Mouse (Mus musculus) WW6 (cell line): ENCODE results near the gene Hoxb3.

Source experiments
- DNase-seq: peaks from one replicate; pipeline ENCODE4 v3.0.0-alpha.2; 2013; ENCODE audit warnings: low read depth, low spot score

The Hoxb3 gene

DNA sequence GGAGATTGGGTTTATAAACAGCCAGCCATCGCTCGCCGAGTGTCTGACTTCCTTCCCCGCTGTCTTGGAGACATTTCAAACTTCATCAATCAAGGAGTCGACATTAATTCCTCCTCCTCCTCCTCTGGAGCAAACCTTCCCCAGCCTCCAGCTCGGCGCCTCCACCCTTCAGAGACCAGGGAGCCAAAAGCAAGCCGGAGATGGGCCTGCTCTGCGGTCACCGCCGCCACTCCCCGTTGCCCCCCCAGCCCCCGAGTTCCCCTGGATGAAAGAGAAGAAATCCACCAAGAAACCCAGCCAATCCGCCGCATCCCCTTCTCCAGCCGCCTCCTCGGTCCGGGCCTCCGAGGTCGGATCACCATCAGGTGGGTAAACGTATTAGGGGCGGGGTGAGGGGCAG, 28.7 kb downstream of the Hoxb3 start:
- DNase-seq = no peak

GRCm38 (mm10) chr11:96352691-96353521, 29.8 kb downstream of the Hoxb3 start:
- DNase-seq = no peak

GRCm38 (mm10) chr11:96353522-96353841, 30.4 kb downstream of the Hoxb3 start:
- no peak for DNase-seq

- no peak for DNase-seq
Measured at GRCm38 (mm10) chr11:96353939-96354338, 30.8 kb downstream of the Hoxb3 start.

DNA sequence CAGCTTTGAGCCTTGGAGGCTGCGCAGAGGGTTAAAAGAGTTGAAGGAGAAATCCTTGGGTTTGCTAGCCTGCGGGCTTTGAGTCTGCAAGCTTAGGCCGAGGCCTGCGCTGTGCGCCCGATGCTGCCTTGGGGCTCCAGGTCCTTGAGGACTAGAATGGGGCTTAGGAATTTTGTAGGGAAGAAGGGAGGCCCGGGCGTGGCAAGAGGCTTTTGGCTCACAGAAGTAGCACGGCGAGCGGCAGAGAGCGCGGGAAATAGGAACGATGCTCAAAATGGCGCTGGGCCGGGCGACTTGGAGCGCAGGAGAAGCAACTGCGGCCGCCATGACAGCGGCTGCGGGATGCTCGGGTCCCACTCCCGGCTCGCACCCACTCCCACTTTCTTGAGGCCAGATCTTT, 31.2 kb downstream of the Hoxb3 start:
- DNase-seq = no peak

GRCm38 (mm10) chr11:96354801-96355311, 31.7 kb downstream of the Hoxb3 start:
- DNase-seq = no peak

- DNase-seq = no peak
Measured at GRCm38 (mm10) chr11:96363807-96364206, 40.7 kb downstream of the Hoxb3 start.

DNA sequence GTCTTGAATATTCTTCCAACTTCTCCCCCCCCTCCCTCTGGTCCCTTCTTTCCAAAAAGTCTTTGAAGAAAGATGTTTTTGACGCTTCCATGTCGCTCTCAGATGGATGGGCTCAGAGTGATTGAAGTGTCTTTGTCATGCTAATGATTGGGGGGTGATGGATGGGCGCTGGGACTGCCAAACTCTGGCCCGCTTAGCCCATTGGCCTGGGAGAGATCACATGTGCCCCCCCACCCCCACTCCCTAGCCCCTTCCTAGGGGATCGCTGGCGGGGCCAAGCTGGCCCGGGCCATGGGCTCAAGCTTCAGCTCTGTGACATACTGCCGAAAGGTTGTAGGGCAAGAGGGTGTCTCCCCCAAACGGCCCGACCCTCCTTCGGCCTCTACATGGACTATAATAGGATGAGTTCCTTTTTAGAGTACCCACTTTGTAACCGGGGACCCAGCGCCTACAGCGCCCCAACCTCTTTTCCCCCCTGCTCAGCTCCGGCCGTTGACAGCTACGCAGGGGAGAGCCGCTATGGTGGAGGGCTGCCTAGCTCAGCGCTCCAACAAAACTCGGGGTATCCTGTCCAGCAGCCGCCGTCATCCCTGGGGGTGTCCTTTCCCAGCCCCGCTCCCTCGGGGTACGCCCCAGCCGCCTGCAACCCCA, 42.4 kb downstream of the Hoxb3 start, which contains the start of gene Hoxb1:
Gene Hoxb1, plus strand, starts transcription at position 312 of the 651 bp plus-strand sequence.
- DNase-seq = no peak

- no peak for DNase-seq
Measured at GRCm38 (mm10) chr11:96366092-96367041, 43.2 kb downstream of the Hoxb3 start.

GRCm38 (mm10) chr11:96367141-96367540, 44.0 kb downstream of the Hoxb3 start:
- no peak for DNase-seq

GRCm38 (mm10) chr11:96368686-96369085, 45.6 kb downstream of the Hoxb3 start:
- no peak for DNase-seq

DNA sequence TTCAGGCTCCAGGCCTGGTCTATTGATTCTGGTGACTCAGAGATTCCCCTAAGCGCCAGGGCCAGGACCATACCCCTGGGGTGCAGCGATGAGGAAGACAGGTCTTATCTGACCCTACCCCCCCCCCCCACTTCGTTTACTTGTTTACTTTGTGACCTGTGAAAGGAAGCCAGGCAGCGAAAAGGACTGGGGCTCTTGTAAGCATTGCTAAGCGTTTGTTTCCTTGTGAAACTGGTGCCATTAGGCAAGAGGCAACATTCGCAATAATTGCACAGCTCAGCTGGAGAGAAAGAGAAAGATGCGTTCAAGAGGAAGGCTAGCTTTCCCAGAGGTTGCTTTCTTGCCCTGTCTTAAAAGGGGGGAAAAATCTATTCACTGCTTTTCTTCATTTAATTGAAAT, 46.0 kb downstream of the Hoxb3 start:
- DNase-seq = no peak

DNA sequence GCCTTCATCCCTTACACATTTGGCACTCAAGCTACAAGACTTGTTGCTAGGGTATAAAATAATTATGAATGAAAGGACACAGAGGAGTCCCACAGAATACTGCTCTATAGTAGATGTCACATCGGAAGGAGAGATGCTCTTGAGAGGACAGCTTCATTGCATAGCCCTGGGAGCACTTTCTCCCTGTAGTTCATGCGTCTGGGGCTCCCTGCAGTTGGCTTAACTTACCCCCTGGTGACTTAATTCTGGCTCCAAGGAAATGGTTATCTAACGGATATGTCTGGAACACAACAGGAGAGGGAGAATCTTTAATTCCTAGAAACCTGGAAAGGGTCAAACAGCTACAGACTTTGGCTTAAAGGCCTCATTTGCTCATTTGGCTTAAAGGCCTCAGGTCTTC, 48.6 kb downstream of the Hoxb3 start:
- DNase-seq = no peak

GRCm38 (mm10) chr11:96372519-96372918, 49.4 kb downstream of the Hoxb3 start:
- DNase-seq = no peak

DNA sequence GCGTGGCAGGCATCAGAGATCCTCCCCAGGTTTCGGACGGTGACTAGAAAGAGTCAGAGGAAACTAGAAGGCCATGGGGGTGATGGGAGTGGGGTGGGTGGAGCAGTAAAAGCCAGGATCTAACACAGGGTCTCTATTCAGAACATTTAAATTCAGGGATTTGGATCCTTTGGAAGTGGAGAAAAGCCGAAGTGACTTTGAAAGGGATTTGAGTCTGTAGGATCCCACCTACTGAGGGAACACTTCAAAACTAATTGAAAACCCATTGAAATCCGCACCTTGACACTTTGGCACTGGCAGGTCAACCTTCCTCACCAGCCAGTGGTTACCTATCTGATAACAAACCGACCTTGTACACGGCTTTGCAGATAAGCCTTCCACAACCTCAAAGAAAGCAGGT, 51.7 kb downstream of the Hoxb3 start:
- no peak for DNase-seq

DNA sequence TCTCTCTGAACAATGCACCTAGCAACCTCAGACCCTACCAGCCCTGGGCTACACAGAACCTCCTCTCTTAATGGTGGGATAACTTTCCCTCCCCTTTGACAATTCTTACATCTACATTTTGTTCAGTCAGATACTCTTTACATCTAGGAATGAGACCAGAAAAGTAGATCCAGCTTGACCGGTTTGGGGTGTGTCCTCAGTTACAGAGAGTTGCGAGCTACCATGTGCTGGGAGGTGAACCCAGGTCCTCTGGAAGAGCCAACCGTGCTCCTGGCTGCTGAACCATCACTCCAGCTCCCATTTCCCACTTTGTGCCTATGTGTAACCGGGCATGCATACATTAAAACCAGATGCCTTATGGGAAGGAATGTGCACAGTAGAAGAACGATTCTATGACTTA, 60.3 kb downstream of the Hoxb3 start:
- DNase-seq = no peak

DNA sequence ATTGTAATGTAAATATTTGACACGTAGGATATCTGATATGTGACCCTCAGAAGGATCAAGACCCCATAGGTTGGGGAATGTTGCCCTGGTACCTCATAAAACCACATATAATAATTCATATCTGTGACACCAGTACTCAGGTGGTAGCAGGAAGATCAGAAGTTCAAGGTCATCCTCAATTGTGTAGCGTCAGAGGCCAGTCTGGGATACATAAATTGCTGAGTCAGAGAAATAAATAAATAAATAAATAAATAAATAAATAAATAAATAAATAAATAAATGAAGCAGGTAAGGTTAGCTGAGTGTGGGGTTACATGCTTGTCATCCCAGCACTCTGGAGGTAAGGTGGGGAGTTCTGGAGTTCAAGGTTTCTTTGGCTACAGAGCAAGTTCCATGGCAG, 64.5 kb downstream of the Hoxb3 start:
- DNase-seq = no peak

GRCm38 (mm10) chr11:96396772-96397626, 73.9 kb downstream of the Hoxb3 start:
- no peak for DNase-seq
